Mouse (Mus musculus): ENCODE results near the gene Dennd2c. TPM values are rescaled to one million over a fixed set of nuclear protein-coding genes. Genes with fewer than 3 reads are reported as not detected.

Gene Dennd2c
- total RNA-seq, 1 experiment from 2014 or later = 3.9 TPM

DNA sequence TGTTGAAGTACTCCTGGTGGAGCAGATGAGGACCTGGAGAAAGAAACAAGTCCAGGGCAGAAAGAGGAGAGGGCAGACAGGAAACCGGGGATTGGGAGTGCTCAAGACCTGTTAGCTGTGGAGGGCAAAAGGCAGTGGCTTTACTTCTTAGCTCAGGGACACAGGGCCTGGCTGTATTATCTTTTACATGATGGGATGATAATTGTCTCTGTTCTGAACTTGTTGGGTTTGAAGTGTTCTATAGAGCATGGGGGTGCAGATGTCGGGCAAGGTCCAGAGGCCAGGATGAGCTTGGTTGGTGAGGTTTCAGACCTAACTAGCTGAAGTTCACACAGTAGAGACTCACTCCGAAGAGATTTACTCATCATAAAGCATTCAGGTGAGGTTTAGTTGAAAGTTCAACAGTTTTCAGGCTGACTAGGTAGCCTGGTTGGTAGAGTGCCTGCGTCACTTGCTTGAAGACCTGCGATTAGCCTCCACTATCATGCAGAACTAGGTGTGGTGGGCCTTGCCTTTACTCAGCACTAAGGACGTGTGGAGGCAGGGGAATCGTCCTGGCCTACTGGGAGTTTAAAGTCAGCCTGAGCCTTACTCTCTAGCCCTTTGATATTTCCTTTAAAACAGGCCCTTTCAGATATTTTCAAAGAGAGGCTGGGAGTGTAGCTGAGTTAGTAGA lies 5.3 kb downstream of the Dennd2c start:
- ATAC-seq (replicated peaks; ENCODE audit: low read depth, poor library complexity, severe bottlenecking) = no peak

DNA sequence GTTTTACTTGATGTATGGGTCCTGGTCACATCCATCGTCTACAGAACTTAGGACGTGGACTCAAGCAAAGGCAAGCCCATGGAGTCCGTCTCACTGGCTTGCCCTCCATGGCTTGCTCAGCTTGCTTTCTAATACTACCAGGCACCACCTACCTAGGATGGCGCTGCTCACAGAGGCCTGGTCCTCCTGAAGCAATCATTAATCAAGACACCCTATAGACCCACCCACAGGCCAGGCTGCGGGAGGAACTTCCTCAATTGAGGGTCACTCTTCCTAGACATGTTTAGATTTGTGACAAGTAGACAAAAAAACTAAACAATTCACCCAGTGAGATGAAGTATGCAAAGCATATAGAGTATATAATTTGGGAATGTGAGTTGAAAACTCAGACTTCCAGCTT lies 9.8 kb downstream of the Dennd2c start:
- ATAC-seq (replicated peaks; ENCODE audit: low read depth, poor library complexity, severe bottlenecking) = peak; percentile 84

DNA sequence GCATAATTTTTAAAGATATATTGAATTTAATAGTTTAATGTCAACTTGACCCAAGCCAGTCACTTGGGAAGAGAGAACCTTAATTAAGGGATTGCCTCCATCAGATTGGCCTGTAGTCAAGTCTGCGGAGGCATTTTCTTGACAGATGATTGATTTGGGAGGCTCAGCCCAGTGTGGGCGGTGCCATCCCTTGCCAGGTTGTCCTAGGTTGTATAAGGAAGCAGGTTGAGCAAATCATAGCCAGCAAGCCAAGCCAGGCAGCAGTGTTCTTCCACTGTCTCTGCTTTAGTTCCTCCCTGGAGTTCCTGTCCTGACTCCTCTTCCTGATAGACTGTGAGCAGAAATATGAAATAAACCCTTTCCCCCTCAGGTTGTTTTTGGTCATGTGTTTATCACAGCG lies 21.2 kb downstream of the Dennd2c start:
- ATAC-seq (replicated peaks; ENCODE audit: low read depth, poor library complexity, severe bottlenecking) = no peak

DNA sequence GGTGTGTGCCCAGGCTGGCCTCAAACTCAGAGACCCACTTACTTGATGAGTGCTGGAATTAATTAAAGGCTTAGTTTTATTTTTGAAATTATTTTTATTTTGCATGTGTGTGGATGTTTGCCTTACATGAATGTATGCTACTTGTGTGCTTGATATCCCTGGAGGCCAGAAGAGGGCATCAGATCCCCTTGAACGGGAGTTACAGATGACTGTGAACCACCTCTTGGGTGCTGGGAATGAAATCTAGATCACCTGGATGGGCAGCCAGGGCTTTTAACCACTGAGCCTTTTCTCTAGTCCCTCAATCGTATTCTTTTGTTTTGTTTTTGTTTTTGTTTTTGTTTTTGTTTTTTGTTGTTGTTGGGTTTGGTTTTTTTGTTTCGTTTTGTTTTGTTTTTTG lies 23.7 kb downstream of the Dennd2c start:
- no peak for ATAC-seq (replicated peaks; ENCODE audit: low read depth, poor library complexity, severe bottlenecking)

DNA sequence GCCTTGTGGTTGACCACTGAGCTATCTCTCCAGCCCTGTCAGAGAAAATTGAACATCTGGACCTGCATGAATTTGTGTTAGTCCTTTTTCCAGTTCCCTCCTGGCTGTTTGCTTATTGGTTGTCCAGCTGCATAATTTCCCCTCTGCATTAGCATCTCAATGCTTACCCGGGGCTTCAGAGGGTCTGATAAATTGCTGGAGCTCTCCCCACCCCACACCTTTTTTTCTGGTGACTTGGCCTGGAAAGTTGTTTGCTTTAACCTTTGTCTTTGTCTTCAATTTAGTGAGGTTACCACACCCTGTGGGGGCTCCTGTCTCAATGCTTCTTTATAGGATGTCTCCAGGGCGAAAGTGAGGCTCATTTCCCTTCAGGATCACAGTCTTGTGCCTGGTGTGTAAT lies 24.8 kb downstream of the Dennd2c start:
- ATAC-seq (replicated peaks; ENCODE audit: low read depth, poor library complexity, severe bottlenecking) = no peak

DNA sequence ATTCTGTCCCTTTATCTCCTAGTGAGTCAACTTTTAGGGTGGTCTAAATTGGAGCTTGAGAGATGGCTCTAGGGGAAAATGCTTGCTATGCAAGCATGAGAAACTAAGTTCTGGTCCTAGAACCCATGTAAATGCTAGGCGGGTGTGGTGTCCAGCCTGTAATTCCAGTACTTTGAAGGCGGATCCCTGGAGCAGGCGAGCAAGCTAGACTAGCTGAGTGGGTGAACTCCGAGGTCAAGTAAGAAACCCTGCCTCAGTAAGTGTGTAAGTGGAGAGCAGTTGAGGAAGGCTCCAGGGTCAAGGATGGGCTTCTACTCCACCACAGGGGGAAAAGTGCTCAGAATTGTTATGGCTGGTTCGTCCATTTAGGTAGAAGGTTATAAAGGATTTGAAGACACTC lies 25.3 kb downstream of the Dennd2c start:
- ATAC-seq (replicated peaks; ENCODE audit: low read depth, poor library complexity, severe bottlenecking) = no peak

GRCm38 (mm10) chr3:103128251-103128650 lies 25.8 kb downstream of the Dennd2c start:
- ATAC-seq (replicated peaks; ENCODE audit: low read depth, poor library complexity, severe bottlenecking) = no peak

DNA sequence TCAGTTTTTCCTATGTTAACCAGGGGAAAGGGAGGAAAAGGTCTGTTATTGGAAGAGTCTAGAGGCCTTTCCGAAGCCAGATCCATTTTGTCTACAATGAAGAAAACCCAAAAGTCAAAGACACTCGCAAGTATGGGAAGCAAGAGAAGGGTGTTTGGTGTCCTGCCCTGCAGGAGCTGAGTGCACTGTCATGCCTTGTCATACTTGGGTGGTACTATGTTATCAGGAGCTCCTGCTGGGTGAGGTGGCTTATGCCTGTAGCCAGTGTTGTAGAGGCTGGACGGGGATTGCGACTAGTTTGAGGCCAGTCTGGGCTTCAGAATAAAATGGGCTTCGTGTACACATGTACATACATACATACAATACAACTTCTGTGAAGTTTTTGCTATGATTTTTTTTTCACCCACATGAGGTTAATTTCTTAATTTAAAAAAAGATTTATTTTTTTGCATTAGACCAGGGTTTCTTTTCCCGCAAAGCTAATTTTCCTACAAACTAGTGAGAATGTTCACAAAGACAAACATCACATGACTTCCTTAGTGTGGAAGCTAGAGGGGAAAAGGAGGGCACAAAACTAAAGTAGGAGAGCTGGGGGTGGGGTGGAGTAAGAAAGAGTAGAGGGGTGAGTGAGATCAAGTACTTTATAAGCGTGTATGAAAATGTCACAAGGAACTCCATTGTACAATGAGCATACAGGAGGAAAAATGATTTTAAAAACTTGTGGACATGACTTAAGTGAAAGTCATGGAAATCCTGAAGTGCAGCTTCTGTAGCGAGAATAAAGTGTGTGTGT lies 27.2 kb downstream of the Dennd2c start:
- peak; percentile 80 for ATAC-seq (replicated peaks; ENCODE audit: low read depth, poor library complexity, severe bottlenecking)

DNA sequence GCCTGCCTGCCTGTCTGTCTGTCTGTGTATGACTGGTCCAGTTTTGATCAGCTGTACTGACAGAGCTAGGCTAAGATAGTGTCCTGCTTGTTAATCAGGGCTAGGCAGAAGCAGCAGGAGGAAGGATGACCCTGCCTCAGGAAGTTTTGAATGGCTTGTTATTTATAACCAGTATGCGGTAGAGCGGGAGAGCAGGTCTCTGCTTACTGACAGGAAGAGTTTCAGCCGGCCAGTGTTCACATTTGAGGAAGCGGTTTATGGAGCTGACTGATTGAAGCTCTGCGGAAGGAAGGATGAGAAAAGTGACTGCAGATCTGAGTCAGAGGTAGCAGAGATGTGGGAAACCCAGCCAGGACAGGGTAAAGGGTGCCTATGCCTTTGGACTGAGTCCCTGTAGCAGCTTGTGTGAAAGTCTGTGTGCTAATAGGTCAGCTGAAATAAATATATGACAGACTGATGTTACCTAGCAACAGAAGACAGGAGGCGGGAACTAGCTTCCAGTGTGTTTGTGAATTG lies 27.9 kb downstream of the Dennd2c start:
- ATAC-seq (replicated peaks; ENCODE audit: low read depth, poor library complexity, severe bottlenecking) = peak; percentile 90

DNA sequence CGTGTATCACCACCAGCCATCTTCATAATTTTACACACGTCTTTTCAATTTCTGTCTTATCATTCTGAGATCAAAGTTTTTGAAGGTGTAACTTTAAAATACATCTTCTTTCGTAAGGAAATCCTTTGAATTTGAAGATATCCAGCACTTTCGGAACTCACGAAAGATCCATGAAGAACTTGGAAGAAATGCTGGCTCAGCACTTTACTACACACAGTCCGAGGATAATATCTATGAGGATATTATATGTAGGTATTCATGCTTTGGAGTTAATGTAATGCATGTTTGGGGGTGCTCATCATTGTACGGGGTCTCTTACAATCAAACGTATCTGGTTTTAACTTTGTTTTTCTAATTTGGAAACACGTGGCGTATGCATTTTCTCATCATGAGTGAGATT lies 30.7 kb downstream of the Dennd2c start:
- ATAC-seq (replicated peaks; ENCODE audit: low read depth, poor library complexity, severe bottlenecking) = no peak

- ATAC-seq (replicated peaks; ENCODE audit: low read depth, poor library complexity, severe bottlenecking) = no peak
These were observed 34.1 kb downstream of the Dennd2c start for GRCm38 (mm10) chr3:103136414-103137077.

DNA sequence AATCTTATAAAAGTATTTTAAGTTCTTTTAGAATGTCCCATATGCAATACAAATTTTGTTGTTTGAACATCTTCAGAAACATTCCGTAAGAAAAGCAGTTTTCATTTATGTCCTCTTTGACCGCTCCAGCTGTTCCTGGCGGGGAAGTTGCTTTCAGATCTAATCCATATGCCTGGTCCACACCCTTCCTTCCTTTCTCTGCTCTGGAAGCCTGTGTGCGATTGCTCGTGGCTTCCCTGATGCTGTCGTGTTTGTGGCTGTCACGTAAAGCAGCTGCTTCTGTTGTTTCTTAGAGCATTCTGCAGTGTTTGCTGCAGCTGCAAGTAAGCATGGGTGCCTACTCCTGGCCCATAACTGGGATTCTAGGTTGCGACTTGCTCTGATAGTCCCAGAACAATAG lies 36.6 kb downstream of the Dennd2c start:
- no peak for ATAC-seq (replicated peaks; ENCODE audit: low read depth, poor library complexity, severe bottlenecking)

DNA sequence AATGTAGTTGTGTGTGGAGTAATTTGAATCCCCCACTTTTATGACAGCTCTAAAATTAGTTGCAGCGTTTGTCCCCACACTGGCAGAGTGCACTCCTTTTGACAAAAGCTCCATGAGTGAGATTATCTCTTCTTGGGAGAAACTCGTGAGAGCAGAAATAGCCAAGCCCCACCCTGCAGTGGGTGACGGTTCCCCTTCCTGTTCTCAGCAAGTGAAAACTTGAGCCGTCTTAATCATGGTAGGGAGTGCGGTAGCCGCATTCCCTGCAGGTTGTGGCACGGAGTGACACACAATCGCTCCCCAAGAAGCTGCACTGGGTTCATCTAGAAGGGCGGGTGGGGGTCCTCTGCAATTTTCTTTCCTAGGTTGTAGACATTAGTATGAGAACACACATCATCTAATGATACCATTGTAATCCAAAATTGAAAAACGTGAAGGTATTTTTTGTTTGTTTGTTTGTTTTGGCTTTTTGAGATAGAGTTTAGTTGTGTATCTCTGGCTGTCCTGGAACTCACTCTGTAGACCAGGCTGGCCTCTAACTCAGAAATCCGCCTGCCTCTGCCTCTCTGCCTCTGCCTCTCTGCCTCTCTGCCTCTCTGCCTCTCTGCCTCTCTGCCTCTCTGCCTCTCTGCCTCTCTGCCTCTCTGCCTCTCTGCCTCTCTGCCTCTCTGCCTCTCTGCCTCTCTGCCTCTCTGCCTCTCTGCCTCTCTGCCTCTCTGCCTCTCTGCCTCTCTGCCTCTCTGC lies 37.9 kb downstream of the Dennd2c start:
- peak; percentile 88 for ATAC-seq (replicated peaks; ENCODE audit: low read depth, poor library complexity, severe bottlenecking)

GRCm38 (mm10) chr3:103141287-103141686 lies 38.9 kb downstream of the Dennd2c start:
- no peak for ATAC-seq (replicated peaks; ENCODE audit: low read depth, poor library complexity, severe bottlenecking)

- ATAC-seq (replicated peaks; ENCODE audit: low read depth, poor library complexity, severe bottlenecking) = no peak
These were observed 40.0 kb downstream of the Dennd2c start for GRCm38 (mm10) chr3:103142366-103142765.

DNA sequence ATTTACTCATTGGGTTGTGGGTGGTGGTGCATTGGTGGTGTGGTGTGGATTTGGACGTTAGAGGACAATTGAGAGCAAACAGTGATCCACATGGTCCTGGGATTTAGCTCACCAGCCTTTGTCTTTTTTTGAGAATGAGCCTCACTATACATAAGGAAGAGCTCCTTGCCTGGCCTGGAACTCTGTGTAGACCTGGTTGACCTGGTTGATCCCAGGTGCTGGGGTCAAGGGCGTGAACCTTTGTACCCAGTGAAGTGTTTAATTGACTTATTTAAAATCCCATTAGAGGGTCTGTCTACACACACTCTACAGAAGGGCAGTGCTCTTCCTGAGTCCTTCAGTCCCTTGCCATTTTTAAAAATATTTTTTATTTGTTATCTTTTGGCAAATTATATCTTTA lies 42.9 kb downstream of the Dennd2c start:
- no peak for ATAC-seq (replicated peaks; ENCODE audit: low read depth, poor library complexity, severe bottlenecking)

DNA sequence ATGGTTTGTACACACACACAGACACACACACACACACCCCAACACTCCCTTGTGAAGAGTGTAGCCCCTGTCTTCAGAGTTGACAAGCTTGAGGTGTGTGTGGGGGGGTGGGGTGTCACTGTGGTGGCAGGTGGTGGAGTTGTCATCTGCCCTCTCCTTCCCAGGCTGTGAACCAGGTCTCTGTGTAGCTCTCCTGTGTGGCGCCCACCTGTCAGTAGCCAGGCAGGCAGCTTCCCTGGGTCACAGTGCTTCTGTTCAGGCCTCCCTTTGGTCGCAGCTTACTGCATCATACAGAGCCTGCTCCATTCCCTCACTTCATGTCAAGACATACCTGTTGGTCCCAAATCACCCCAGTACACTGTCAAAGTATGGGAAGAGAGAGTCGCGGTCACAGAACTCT lies 43.4 kb downstream of the Dennd2c start:
- ATAC-seq (replicated peaks; ENCODE audit: low read depth, poor library complexity, severe bottlenecking) = no peak

DNA sequence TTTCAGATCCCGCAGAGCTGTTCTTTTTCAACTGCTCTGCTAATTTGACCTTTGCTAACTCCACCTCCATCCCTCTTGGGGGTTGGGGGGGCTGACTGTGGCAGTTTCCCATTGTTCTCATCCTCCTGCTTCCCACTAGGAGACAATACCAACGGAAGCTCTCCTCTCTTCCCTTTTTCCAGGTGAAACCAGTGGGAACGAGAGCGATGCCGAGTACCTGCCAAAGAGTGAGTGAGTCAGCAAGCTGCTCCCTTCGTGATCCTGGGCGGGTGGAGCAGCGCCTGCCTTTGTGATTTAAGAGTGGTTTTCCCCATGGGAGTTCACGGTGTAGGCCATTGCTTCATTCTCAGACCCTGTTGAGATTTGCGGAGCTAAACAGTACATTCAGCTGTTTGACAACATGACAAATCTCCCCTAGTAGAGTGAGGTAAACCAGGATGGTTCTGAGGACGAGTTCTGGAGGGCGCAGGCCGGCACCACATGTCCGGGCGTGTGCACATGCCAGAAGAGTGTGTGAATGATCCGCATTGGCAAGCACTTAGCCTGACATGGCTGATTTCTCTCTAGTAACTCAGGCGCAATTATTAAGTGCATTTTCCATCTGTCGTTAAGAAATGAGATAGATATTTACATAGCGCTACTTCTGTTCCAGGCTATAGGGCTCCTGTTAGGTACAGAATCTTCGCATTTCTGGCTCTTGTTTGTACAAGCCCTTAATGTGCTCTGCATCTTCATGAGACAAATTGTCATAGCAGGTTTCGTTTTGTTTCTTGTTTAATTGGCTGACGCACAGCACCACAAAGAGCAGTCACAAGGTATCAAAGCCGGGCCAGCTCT lies 44.1 kb downstream of the Dennd2c start:
- ATAC-seq (replicated peaks; ENCODE audit: low read depth, poor library complexity, severe bottlenecking) = no peak

GRCm38 (mm10) chr3:103147775-103148174 lies 45.4 kb downstream of the Dennd2c start:
- ATAC-seq (replicated peaks; ENCODE audit: low read depth, poor library complexity, severe bottlenecking) = no peak
